Mouse (Mus musculus): ENCODE results near the gene Sec14l1. TPM values are rescaled to one million over a fixed set of nuclear protein-coding genes. Genes with fewer than 3 reads are reported as not detected.

Gene Sec14l1
- total RNA-seq (2023), result 20.3 TPM

GRCm38 (mm10) chr11:117114592-117115345, at the start of gene Sec14l1:
Gene Sec14l1, plus strand, starts transcription at chr11:117115168.

GRCm38 (mm10) chr11:117199282-117200175, 84.6 kb downstream of the Sec14l1 start, which contains the start of gene Sept9:
Gene Sept9, plus strand, starts transcription at chr11:117199661.

Other genes with a start within 250 kb of the Sec14l1 start
- gene Mgat5b, start 196.3 kb upstream of the Sec14l1 start, total RNA-seq (2023), result not detected
- 205 TPM for gene Sept9, start 84.5 kb downstream of the Sec14l1 start, total RNA-seq (2023)

Measured in CD8-positive naive resting alpha-beta T cell, adult 57 days (primary cell).